Mouse (Mus musculus) embryonic facial prominence, embryonic 14.5 days (tissue): ENCODE results near the gene Fkbp10. TPM values are rescaled to one million over a fixed set of nuclear protein-coding genes. Genes with fewer than 3 reads are reported as not detected.

Source experiments
- ATAC-seq: fragments of 200-750 bp; cut with Nextera tagmentation; 2 replicates; pipeline ENCODE4 v1.8.0; 2017; ENCODE audit warnings: low read depth, moderate number of reproducible peaks, moderate TSS enrichment
- DNase-seq: peaks from one replicate; pipeline ENCODE4 v3.0.0-alpha.2; 2015; ENCODE audit warnings: low spot score
- H3K27ac ChIP-seq: fragments of 300-500 bp; sonication (generic); replicated peaks from 2 replicates; pipeline ENCODE4 v1.5.1; 2014; ENCODE audit warnings: low read depth, mild to moderate bottlenecking, low read length, moderate library complexity
- H3K27me3 ChIP-seq: fragments of 300-500 bp; sonication (generic); replicated peaks from 2 replicates; pipeline ENCODE4 v1.6.1; 2014; ENCODE audit warnings: low read length; ENCODE audit not compliant: control insufficient read depth, insufficient read depth
- H3K36me3 ChIP-seq: fragments of 300-500 bp; sonication (generic); 2 replicates; pipeline ENCODE4 v1.6.1; 2014; ENCODE audit warnings: low read length, mixed read lengths; ENCODE audit not compliant: control insufficient read depth, insufficient read depth
- H3K4me1 ChIP-seq: fragments of 300-500 bp; sonication (generic); 2 replicates; pipeline ENCODE4 v1.6.1; 2014; ENCODE audit warnings: antibody characterized with exemption, low read length; ENCODE audit not compliant: control insufficient read depth, insufficient read depth
- H3K4me2 ChIP-seq: fragments of 300-500 bp; sonication (generic); 2 replicates; pipeline ENCODE4 v1.6.1; 2014; ENCODE audit warnings: low read depth, mild to moderate bottlenecking, low read length, moderate library complexity, mixed read lengths
- H3K4me3 ChIP-seq: fragments of 300-500 bp; sonication (generic); 2 replicates; pipeline ENCODE4 v1.5.1; 2014; ENCODE audit warnings: low read depth, mild to moderate bottlenecking, low read length
- H3K9ac ChIP-seq: fragments of 300-500 bp; sonication (generic); 2 replicates; pipeline ENCODE4 v1.6.1; 2014; ENCODE audit warnings: low read depth, mild to moderate bottlenecking, low read length, moderate library complexity, mixed read lengths
- H3K9me3 ChIP-seq: fragments of 300-500 bp; sonication (generic); 2 replicates; pipeline ENCODE4 v1.6.1; 2016; ENCODE audit warnings: low read length; ENCODE audit not compliant: control insufficient read depth
- WGBS: fragments of 180-500 bp; shearing (Covaris S2); extraction: QIAGEN DNeasy Blood & Tissue Kit; methylation state at CpG from one replicate; pipeline ENCODE4 v1.1.7; 2014; 5-methylcytosine and 5-hydroxymethylcytosine counted together
- microRNA-seq: library from miRNA; unstranded; fragments of <30 nt; microRNA quantifications from one replicate; pipeline ENCODE4, GENCODE M21; 2016; ENCODE audit warnings: borderline number of aligned reads
- polyA plus RNA-seq: library from polyadenylated mRNA; unstranded; fragments of >200 nt; fragmentation: Nextera tagmentation; extraction: Ambion mirVana; gene quantifications from 2 replicates; pipeline ENCODE4 v1.2.1, GENCODE M21; 2014

The Fkbp10 gene
- polyA plus RNA-seq, 1 experiment from 2014 or later, result 208 TPM

GRCm38 (mm10) chr11:100462699-100463098 lies 47.2 kb downstream of the Fkbp10 start:
- no peak for ATAC-seq

GRCm38 (mm10) chr11:100465229-100465792 lies 49.8 kb downstream of the Fkbp10 start:
- WGBS, result 81% methylated on average over 1 of the region's 1 CpGs
- Histone ChIP-seq H3K36me3 (peaks cover 38% of the 10 kb centered on the region), H3K4me1 (peaks cover 3% of the 10 kb centered on the region; the same call in 1 of the 2 replicates), H3K9ac (no peak overlapping the region), H3K27me3 (no peaks in the 10 kb centered on the region), H3K27ac (no peak overlapping the region), H3K4me2 (no peak overlapping the region), H3K9me3 (no peaks in the 10 kb centered on the region), H3K4me3 (no peak overlapping the region)
- DNase-seq, result no peak
- ATAC-seq, result no peak

More at GRCm38 (mm10) chr11:100462699-100463098, 47.2 kb downstream of the Fkbp10 start:
- 95% methylated on average over 10 of the region's 10 CpGs for WGBS
- Histone ChIP-seq H3K4me3 (no peak overlapping the region), H3K4me2 (no peak overlapping the region), H3K4me1 (no peaks in the 10 kb centered on the region), H3K9me3 (no peaks in the 10 kb centered on the region), H3K27me3 (no peaks in the 10 kb centered on the region), H3K27ac (no peak overlapping the region), H3K9ac (no peak overlapping the region), H3K36me3 (peaks cover 59% of the 10 kb centered on the region)
- DNase-seq, result no peak

GRCm38 (mm10) chr11:100465833-100466232 lies 50.3 kb downstream of the Fkbp10 start:
- Histone ChIP-seq H3K4me2 (no peak overlapping the region), H3K36me3 (peaks cover 38% of the 10 kb centered on the region), H3K9me3 (no peaks in the 10 kb centered on the region), H3K9ac (no peak overlapping the region), H3K27ac (no peak overlapping the region), H3K4me3 (no peak overlapping the region), H3K27me3 (no peaks in the 10 kb centered on the region), H3K4me1 (peaks cover 8% of the 10 kb centered on the region)
- DNase-seq (no peak), ATAC-seq (no peak)
- WGBS, result 83% methylated on average over 1 of the region's 1 CpGs

GRCm38 (mm10) chr11:100471352-100472196 lies 56.1 kb downstream of the Fkbp10 start:
- 0 out of 2 replicates have a peak overlapping the region, but pooled peaks have one; percentile 21 for H3K27ac ChIP-seq
- no peaks in the 10 kb centered on the region for H3K27me3 ChIP-seq
- H3K9me3 ChIP-seq, result no peaks in the 10 kb centered on the region
- H3K4me1 ChIP-seq, result peaks cover 15% of the 10 kb centered on the region
- peak overlapping the region; percentile 97 for H3K4me3 ChIP-seq
- ATAC-seq (peak; percentile 7; the same call in 1 of the 2 replicates), DNase-seq (no peak)
- WGBS, result 3% methylated on average over 28 of the region's 30 CpGs
- H3K4me2 ChIP-seq, result peak overlapping the region; percentile 79
- H3K36me3 ChIP-seq, result peaks cover 19% of the 10 kb centered on the region
- H3K9ac ChIP-seq, result peak overlapping the region; percentile 96

- Histone ChIP-seq H3K27ac (peak within 1 kb of the TSS; percentile 84), H3K4me2 (peak within 1 kb of the TSS; percentile 79), H3K36me3 (peaks cover 19% of the 10 kb centered on the region), H3K4me1 (peaks cover 15% of the 10 kb centered on the region), H3K9me3 (no peaks in the 10 kb centered on the region), H3K27me3 (no peaks in the 10 kb centered on the region), H3K4me3 (peak within 1 kb of the TSS; percentile 97), H3K9ac (peak within 1 kb of the TSS; percentile 96)
- ATAC-seq (peak; percentile 95), DNase-seq (peak; percentile 94)
- under 1% methylated on average over 40 of the region's 83 CpGs for WGBS
Measured at GRCm38 (mm10) chr11:100472197-100472934, 56.9 kb downstream of the Fkbp10 start, which contains the start of gene Klhl11. Gene Klhl11, minus strand, starts transcription at chr11:100472741.

- peaks cover 15% of the 10 kb centered on the region for H3K4me1 ChIP-seq
- H3K4me3 ChIP-seq, result peak overlapping the region; percentile 97
- peak; percentile 13; the same call in 1 of the 2 replicates for ATAC-seq
- 36% methylated on average over 5 of the region's 5 CpGs for WGBS
- peaks cover 22% of the 10 kb centered on the region for H3K36me3 ChIP-seq
- no peak for DNase-seq
- no peaks in the 10 kb centered on the region for H3K27me3 ChIP-seq
- H3K9ac ChIP-seq, result peak overlapping the region; percentile 96
- no peaks in the 10 kb centered on the region for H3K9me3 ChIP-seq
- H3K4me2 ChIP-seq, result peak overlapping the region; percentile 32; the same call in 1 of the 2 replicates
- H3K27ac ChIP-seq, result peak overlapping the region; percentile 84; the same call in 1 of the 2 replicates
Measured at GRCm38 (mm10) chr11:100472935-100473295, 57.4 kb downstream of the Fkbp10 start.

Small RNA genes within 50 kb of the gene (microRNA-seq; reads per million reads assigned to microRNA genes)
- not detected for gene Gm27374

Other genes starting within 250 kb of the Fkbp10 start
- gene Krt9, start 222.5 kb upstream of the Fkbp10 start, polyA plus RNA-seq, result not detected in 2 replicates
- 365 and 385 TPM in 2 replicates for gene Krt14, start 208.1 kb upstream of the Fkbp10 start, polyA plus RNA-seq
- 1.2 and 1.8 TPM in 2 replicates for gene Krt16, start 166.8 kb upstream of the Fkbp10 start, polyA plus RNA-seq
- 129 and 152 TPM in 2 replicates for gene Krt17, start 154.7 kb upstream of the Fkbp10 start, polyA plus RNA-seq
- 0.22 TPM in 1 of 2 replicates, not detected in the other for gene Krt42, start 145.8 kb upstream of the Fkbp10 start, polyA plus RNA-seq
- 1,802 and 1,879 TPM in 2 replicates for gene Eif1, start 95.8 kb upstream of the Fkbp10 start, polyA plus RNA-seq
- 1.0 and 1.1 TPM in 2 replicates for gene Gast, start 81.3 kb upstream of the Fkbp10 start, polyA plus RNA-seq
- 3.2 and 4.4 TPM in 2 replicates for gene Hap1, start 59.6 kb upstream of the Fkbp10 start, polyA plus RNA-seq
- 107 and 116 TPM in 2 replicates for gene Jup, start 17.9 kb upstream of the Fkbp10 start, polyA plus RNA-seq
- 92.8 and 100 TPM in 2 replicates for gene P3h4, start 861 bp upstream of the Fkbp10 start, polyA plus RNA-seq
- gene Nt5c3b, start 26.1 kb downstream of the Fkbp10 start, polyA plus RNA-seq, result 108 and 127 TPM in 2 replicates
- gene Klhl10, start 26.2 kb downstream of the Fkbp10 start, polyA plus RNA-seq, result 0.55 and 0.84 TPM in 2 replicates
- gene Klhl11, start 57.0 kb downstream of the Fkbp10 start, polyA plus RNA-seq, result 11.7 and 11.9 TPM in 2 replicates
- gene Acly, start 112.3 kb downstream of the Fkbp10 start, polyA plus RNA-seq, result 114 and 148 TPM in 2 replicates
- gene Ttc25, start 129.9 kb downstream of the Fkbp10 start, polyA plus RNA-seq, result 1.4 and 2.4 TPM in 2 replicates
- 33.6 and 37.3 TPM in 2 replicates for gene Cnp, start 159.2 kb downstream of the Fkbp10 start, polyA plus RNA-seq
- gene Nkiras2, start 203.5 kb downstream of the Fkbp10 start, polyA plus RNA-seq, result 67.1 and 81.0 TPM in 2 replicates
- 58.2 and 64.5 TPM in 2 replicates for gene Dnajc7, start 204.5 kb downstream of the Fkbp10 start, polyA plus RNA-seq